Mouse (Mus musculus) liver, postnatal 0 days (tissue): Measurements from ENCODE around the gene Uchl4.

Source experiments
- CTCF ChIP-seq: sonication (generic); IDR thresholded peaks from 2 replicates; pipeline ENCODE4 v1.5.1; 2016; ENCODE audit warnings: antibody characterized with exemption, low read depth
- EP300 ChIP-seq: IDR thresholded peaks from 2 replicates; pipeline ENCODE4 v1.6.1; 2016; ENCODE audit warnings: antibody characterized with exemption, low read depth, mild to moderate bottlenecking

GRCm38 (mm10) chr9:64202866-64203265, 32.1 kb upstream of the Uchl4 start:
- TF ChIP-seq CTCF: no peak
- TF ChIP-seq EP300: no peak
